Mouse (Mus musculus): ENCODE results near the gene Eef1b2.
"Not testable (repeated sequence)": the region's sequence is repeated elsewhere in the genome, so short reads cannot be mapped to it uniquely, and the experiment has no call there.

Gene Eef1b2

GRCm38 (mm10) chr1:63176604-63177421, at the start of gene Eef1b2, which contains the start of gene Ndufs1:
Gene Eef1b2, plus strand, starts transcription at chr1:63176825.
Gene Ndufs1, minus strand, starts transcription at chr1:63176833.
- peak; percentile 97 for DNase-seq (ENCODE audit: low spot score in 2 of 2)

GRCm38 (mm10) chr1:63129273-63129672, 47.4 kb upstream of the Eef1b2 start:
- no peak for DNase-seq (ENCODE audit: low spot score in 2 of 2)

- peak in 1 of 2 experiments; percentile 35 for DNase-seq (ENCODE audit: low spot score in 2 of 2)
Measured at GRCm38 (mm10) chr1:63129857-63130690, 46.6 kb upstream of the Eef1b2 start.

- no peak for DNase-seq (ENCODE audit: low spot score in 2 of 2)
Measured at GRCm38 (mm10) chr1:63130883-63131282, 45.7 kb upstream of the Eef1b2 start.

GRCm38 (mm10) chr1:63131766-63132165, 44.9 kb upstream of the Eef1b2 start:
- no peak for DNase-seq (ENCODE audit: low spot score in 2 of 2)

GRCm38 (mm10) chr1:63134530-63134929, 42.1 kb upstream of the Eef1b2 start:
- no peak for DNase-seq (ENCODE audit: low spot score in 2 of 2)

- no peak for DNase-seq (ENCODE audit: low spot score in 2 of 2)
Measured at GRCm38 (mm10) chr1:63137971-63138370, 38.7 kb upstream of the Eef1b2 start.

- not testable (repeated sequence) for DNase-seq (ENCODE audit: low spot score in 2 of 2)
Measured at GRCm38 (mm10) chr1:63138586-63138985, 38.0 kb upstream of the Eef1b2 start.

GRCm38 (mm10) chr1:63140231-63140630, 36.4 kb upstream of the Eef1b2 start:
- no peak for DNase-seq (ENCODE audit: low spot score in 2 of 2)

- DNase-seq (ENCODE audit: low spot score in 2 of 2) = no peak
Measured at GRCm38 (mm10) chr1:63168638-63169037, 8.0 kb upstream of the Eef1b2 start.

GRCm38 (mm10) chr1:63175853-63176252, 772 bp upstream of the Eef1b2 start:
- DNase-seq (ENCODE audit: low spot score in 2 of 2) = no peak

GRCm38 (mm10) chr1:63176259-63176603, 394 bp upstream of the Eef1b2 start:
- no peak for DNase-seq (ENCODE audit: low spot score in 2 of 2)

- DNase-seq (ENCODE audit: low spot score in 2 of 2) = no peak
Measured at GRCm38 (mm10) chr1:63178308-63178707, 1.7 kb downstream of the Eef1b2 start.

GRCm38 (mm10) chr1:63180122-63180521, 3.5 kb downstream of the Eef1b2 start:
- DNase-seq (ENCODE audit: low spot score in 2 of 2) = no peak

- DNase-seq (ENCODE audit: low spot score in 2 of 2) = not testable (repeated sequence)
Measured at GRCm38 (mm10) chr1:63180575-63180974, 4.0 kb downstream of the Eef1b2 start.

GRCm38 (mm10) chr1:63181019-63181418, 4.4 kb downstream of the Eef1b2 start:
- DNase-seq (ENCODE audit: low spot score in 2 of 2) = peak; percentile 87 to 90

GRCm38 (mm10) chr1:63181480-63181879, 4.9 kb downstream of the Eef1b2 start:
- DNase-seq (ENCODE audit: low spot score in 2 of 2) = no peak

- peak; percentile 21 to 70 for DNase-seq (ENCODE audit: low spot score in 2 of 2)
Measured at GRCm38 (mm10) chr1:63182212-63182611, 5.6 kb downstream of the Eef1b2 start.

- peak; percentile 43 to 46 for DNase-seq (ENCODE audit: low spot score in 2 of 2)
Measured at GRCm38 (mm10) chr1:63182636-63183270, 6.1 kb downstream of the Eef1b2 start.

- DNase-seq (ENCODE audit: low spot score in 2 of 2) = not testable (repeated sequence)
Measured at GRCm38 (mm10) chr1:63185430-63185829, 8.8 kb downstream of the Eef1b2 start.

GRCm38 (mm10) chr1:63188536-63188935, 11.9 kb downstream of the Eef1b2 start:
- no peak for DNase-seq (ENCODE audit: low spot score in 2 of 2)

- no peak for DNase-seq (ENCODE audit: low spot score in 2 of 2)
Measured at GRCm38 (mm10) chr1:63190851-63191250, 14.2 kb downstream of the Eef1b2 start.
